Mouse (Mus musculus) forebrain, embryonic 11.5 days (tissue): ENCODE measurements around the gene Gp1ba. TPM values are rescaled to one million over a fixed set of nuclear protein-coding genes. Genes with fewer than 3 reads are reported as not detected.
A peak's percentile ranks its signal among the peaks of the same experiment; 100 is the strongest.

ENCODE experiments used
- ATAC-seq: fragments of 200-750 bp; cut with Nextera tagmentation; replicated peaks from 2 replicates; pipeline ENCODE4 v1.8.0; 2017; ENCODE audit warnings: moderate TSS enrichment; ENCODE audit not compliant: low FRiP score
- DNase-seq: peaks from one replicate; pipeline ENCODE4 v3.0.0-alpha.2; 2017; ENCODE audit warnings: low spot score
- H3K27ac ChIP-seq: fragments of 300-500 bp; sonication (generic); 2 replicates; pipeline ENCODE4 v1.5.1; 2014; ENCODE audit warnings: low read depth, low read length
- H3K27me3 ChIP-seq: fragments of 300-500 bp; sonication (generic); 2 replicates; pipeline ENCODE4 v1.6.1; 2014; ENCODE audit warnings: mild to moderate bottlenecking, low read length, mixed read lengths; ENCODE audit not compliant: control insufficient read depth, insufficient read depth
- H3K36me3 ChIP-seq: fragments of 300-500 bp; sonication (generic); 2 replicates; pipeline ENCODE4 v1.6.1; 2014; ENCODE audit warnings: mild to moderate bottlenecking, low read length, moderate library complexity, mixed read lengths; ENCODE audit not compliant: control insufficient read depth, insufficient read depth
- H3K4me1 ChIP-seq: fragments of 300-500 bp; sonication (generic); replicated peaks from 2 replicates; pipeline ENCODE4 v1.6.1; 2014; ENCODE audit warnings: low read length, mixed read lengths; ENCODE audit not compliant: control insufficient read depth, insufficient read depth
- H3K4me2 ChIP-seq: fragments of 300-500 bp; sonication (generic); 2 replicates; pipeline ENCODE4 v1.6.1; 2014; ENCODE audit warnings: low read depth, mild to moderate bottlenecking, low read length, moderate library complexity, mixed read lengths; ENCODE audit not compliant: severe bottlenecking
- H3K4me3 ChIP-seq: fragments of 300-500 bp; sonication (generic); 2 replicates; pipeline ENCODE4 v1.5.1; 2014; ENCODE audit warnings: low read depth, low read length
- H3K9ac ChIP-seq: fragments of 300-500 bp; sonication (generic); 2 replicates; pipeline ENCODE4 v1.6.1; 2014; ENCODE audit warnings: low read length
- H3K9me3 ChIP-seq: fragments of 300-500 bp; sonication (generic); 2 replicates; pipeline ENCODE4 v1.6.1; 2016; ENCODE audit warnings: low read length, mixed read lengths; ENCODE audit not compliant: control insufficient read depth
- WGBS: fragments of 180-500 bp; shearing (Covaris S2); extraction: QIAGEN DNeasy Blood & Tissue Kit; methylation state at CpG from one replicate; pipeline ENCODE4 v1.1.7; 2014; 5-methylcytosine and 5-hydroxymethylcytosine counted together
- polyA plus RNA-seq: library from polyadenylated mRNA; unstranded; fragments of >200 nt; fragmentation: Nextera tagmentation; extraction: Ambion mirVana; gene quantifications from 2 replicates; pipeline ENCODE4 v1.2.1, GENCODE M21; 2014

The Gp1ba gene
- polyA plus RNA-seq, 1 experiment from 2014 or later = 1.1 TPM

DNA sequence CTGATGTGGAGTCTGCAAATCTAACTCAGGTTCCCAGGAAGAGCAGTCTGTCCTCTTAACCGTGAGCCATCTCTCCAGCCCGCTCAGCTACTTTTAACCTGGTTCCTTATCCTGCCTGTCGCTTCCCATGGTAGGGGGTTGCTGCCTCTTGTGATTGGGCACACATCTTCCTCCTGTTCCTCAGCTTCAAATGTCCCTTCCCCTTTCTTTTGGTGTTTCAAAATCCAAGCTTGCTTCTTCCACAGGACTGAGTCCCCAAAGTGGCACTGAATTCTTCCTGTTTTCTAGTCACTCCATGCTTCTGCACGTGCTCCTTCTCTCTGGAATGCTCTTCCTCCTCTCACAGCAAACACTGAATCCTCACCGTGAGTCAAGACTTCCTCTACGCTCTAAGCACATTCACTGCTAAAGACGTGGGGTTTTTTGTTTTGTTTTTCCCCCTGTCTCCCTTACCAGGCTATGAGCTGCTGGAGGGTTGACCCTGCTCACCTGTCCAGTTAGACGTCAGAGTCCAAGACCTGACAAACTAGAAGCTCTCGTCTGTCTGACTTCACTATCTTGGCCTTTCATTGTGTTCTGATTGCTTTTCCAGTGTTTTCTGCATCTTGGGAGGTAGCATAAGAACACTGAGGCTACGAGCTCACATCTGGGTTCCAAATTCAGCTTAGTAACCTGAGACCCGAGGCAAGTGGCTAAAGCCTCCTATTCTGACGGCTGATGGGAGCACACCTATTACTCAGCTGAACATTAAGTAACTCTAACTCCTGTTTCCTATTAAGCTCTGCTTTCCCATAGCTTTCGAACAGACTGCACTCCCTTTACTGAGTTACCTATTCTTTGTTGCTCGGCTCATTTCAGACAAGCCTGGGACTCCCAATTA lies 28.6 kb downstream of the Gp1ba start:
- Histone ChIP-seq H3K4me2 (peak overlapping the region; percentile 76; the same call in 1 of the 2 replicates), H3K27me3 (no peaks in the 10 kb centered on the region), H3K4me1 (peaks cover 4% of the 10 kb centered on the region; the same call in 1 of the 2 replicates), H3K4me3 (peak overlapping the region; percentile 69), H3K36me3 (peaks cover 12% of the 10 kb centered on the region; the same call in 1 of the 2 replicates), H3K9ac (peak overlapping the region; percentile 62; the same call in 1 of the 2 replicates), H3K27ac (no peak overlapping the region), H3K9me3 (no peaks in the 10 kb centered on the region)
- WGBS = 74% methylated on average over 14 of the region's 14 CpGs
- DNase-seq (no peak), ATAC-seq (no peak)

DNA sequence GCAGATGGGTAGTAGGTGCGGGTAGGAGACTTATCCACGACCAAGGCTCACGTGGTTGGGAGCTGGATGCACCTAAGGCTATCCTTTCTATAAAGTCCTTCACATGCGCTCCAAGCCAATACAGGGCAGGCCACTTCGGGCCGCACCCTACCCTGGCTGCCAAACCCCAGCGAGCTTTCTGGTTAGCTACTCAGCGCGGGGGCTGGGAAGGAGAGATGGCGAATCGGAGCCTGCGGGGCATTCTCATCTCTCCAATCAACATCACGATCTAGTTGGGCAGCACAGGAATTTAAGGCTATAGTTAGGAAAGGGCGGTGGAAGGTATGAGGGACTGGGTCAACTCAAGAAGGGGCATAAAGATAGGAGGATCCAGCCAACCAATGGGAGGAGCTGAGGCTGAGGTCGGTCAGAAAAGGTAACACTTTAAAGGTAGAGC lies 29.4 kb downstream of the Gp1ba start:
- peak; percentile 39; the same call in 1 of the 2 replicates for ATAC-seq
- H3K4me1 ChIP-seq = peaks cover 4% of the 10 kb centered on the region; the same call in 1 of the 2 replicates
- H3K4me2 ChIP-seq = peak overlapping the region; percentile 76
- peaks cover 8% of the 10 kb centered on the region; the same call in 1 of the 2 replicates for H3K36me3 ChIP-seq
- peak overlapping the region; percentile 69 for H3K4me3 ChIP-seq
- H3K9ac ChIP-seq = peak overlapping the region; percentile 62
- H3K27ac ChIP-seq = peak overlapping the region; percentile 37; the same call in 1 of the 2 replicates
- WGBS = under 1% methylated on average over 15 of the region's 15 CpGs
- H3K9me3 ChIP-seq = no peaks in the 10 kb centered on the region
- DNase-seq = no peak
- H3K27me3 ChIP-seq = no peaks in the 10 kb centered on the region

DNA sequence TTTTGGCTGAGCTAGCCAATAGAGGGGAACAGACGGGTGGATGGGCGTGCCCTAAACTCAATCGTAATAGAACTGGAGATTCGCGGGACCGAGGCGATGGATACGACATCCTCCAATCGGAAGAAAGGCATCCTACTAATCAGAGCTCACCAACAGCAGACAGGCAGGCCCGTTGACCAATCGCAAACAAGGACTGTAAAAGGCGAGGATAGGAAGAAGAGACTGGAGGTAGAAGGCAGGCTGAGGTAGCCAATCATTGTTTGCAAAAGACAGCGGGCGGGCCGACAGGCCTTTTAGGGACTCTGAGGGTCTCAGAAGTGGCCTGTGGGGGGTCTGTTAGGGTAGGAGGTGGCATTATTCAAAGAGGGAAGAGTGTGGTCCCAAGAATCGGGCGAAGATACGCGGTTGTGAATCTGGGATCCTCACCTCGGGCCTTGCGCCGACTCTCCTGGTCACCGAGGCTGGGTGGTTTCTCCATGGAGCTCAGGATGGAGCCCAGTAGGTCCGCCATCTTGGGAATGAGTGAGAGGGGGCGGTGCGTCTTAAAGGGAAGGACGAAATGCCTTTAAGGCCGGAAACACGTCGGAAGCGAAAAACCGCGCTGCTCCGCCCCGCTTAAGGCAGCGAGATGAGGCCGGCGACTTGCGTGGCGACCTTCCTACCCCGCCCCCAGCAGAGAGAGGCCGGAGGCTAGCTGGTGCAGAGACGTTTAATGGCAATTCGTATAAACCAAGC lies 30.0 kb downstream of the Gp1ba start, which contains the start of gene Spag7:
Spag7 (minus strand) TSS at position 646 of the 735 bp plus-strand sequence.
- ATAC-seq (peak; percentile 95), DNase-seq (peak; percentile 95)
- H3K4me2 ChIP-seq = peak within 1 kb of the TSS; percentile 94
- peaks cover 8% of the 10 kb centered on the region; the same call in 1 of the 2 replicates for H3K36me3 ChIP-seq
- H3K4me1 ChIP-seq = peaks cover 4% of the 10 kb centered on the region; the same call in 1 of the 2 replicates
- H3K9ac ChIP-seq = peak within 1 kb of the TSS; percentile 81
- whole genome bisulfite sequencing = under 1% methylated on average over 44 of the region's 44 CpGs
- no peaks in the 10 kb centered on the region for H3K27me3 ChIP-seq
- H3K9me3 ChIP-seq = no peaks in the 10 kb centered on the region
- peak within 1 kb of the TSS; percentile 69 for H3K4me3 ChIP-seq
- peak within 1 kb of the TSS; percentile 93 for H3K27ac ChIP-seq

- H3K4me1 ChIP-seq = peaks cover 4% of the 10 kb centered on the region; the same call in 1 of the 2 replicates
- no peaks in the 10 kb centered on the region for H3K9me3 ChIP-seq
- no peaks in the 10 kb centered on the region for H3K27me3 ChIP-seq
- peaks cover 1% of the 10 kb centered on the region; the same call in 1 of the 2 replicates for H3K36me3 ChIP-seq
- ATAC-seq (peak; percentile 42), DNase-seq (peak; percentile 87)
- H3K27ac ChIP-seq = peak overlapping the region; percentile 93
- H3K4me3 ChIP-seq = peak overlapping the region; percentile 69
- under 1% methylated on average over 31 of the region's 31 CpGs for WGBS
- H3K4me2 ChIP-seq = peak overlapping the region; percentile 94
- H3K9ac ChIP-seq = peak overlapping the region; percentile 81
Observed at GRCm38 (mm10) chr11:70669582-70670345, 30.8 kb downstream of the Gp1ba start.

- no peaks in the 10 kb centered on the region for H3K36me3 ChIP-seq
- WGBS = 50% methylated on average over 14 of the region's 14 CpGs
- no peaks in the 10 kb centered on the region for H3K9me3 ChIP-seq
- H3K4me3 ChIP-seq = peak overlapping the region; percentile 69
- peak overlapping the region; percentile 81 for H3K9ac ChIP-seq
- ATAC-seq = no peak
- no peaks in the 10 kb centered on the region for H3K27me3 ChIP-seq
- peak overlapping the region; percentile 94 for H3K4me2 ChIP-seq
- no peak for DNase-seq
- H3K4me1 ChIP-seq = peaks cover 4% of the 10 kb centered on the region; the same call in 1 of the 2 replicates
- H3K27ac ChIP-seq = peak overlapping the region; percentile 93; the same call in 1 of the 2 replicates
Observed at GRCm38 (mm10) chr11:70670483-70670882, 31.6 kb downstream of the Gp1ba start.

GRCm38 (mm10) chr11:70671333-70672047 lies 32.6 kb downstream of the Gp1ba start:
- H3K4me2 ChIP-seq = no peak overlapping the region
- no peak overlapping the region for H3K27ac ChIP-seq
- no peaks in the 10 kb centered on the region for H3K27me3 ChIP-seq
- H3K9me3 ChIP-seq = no peaks in the 10 kb centered on the region
- DNase-seq (peak; percentile 49), ATAC-seq (no peak)
- H3K4me3 ChIP-seq = no peak overlapping the region
- H3K9ac ChIP-seq = no peak overlapping the region
- H3K4me1 ChIP-seq = peaks cover 4% of the 10 kb centered on the region; the same call in 1 of the 2 replicates
- WGBS = 80% methylated on average over 16 of the region's 16 CpGs
- H3K36me3 ChIP-seq = no peaks in the 10 kb centered on the region; the same call in 1 of the 2 replicates

DNA sequence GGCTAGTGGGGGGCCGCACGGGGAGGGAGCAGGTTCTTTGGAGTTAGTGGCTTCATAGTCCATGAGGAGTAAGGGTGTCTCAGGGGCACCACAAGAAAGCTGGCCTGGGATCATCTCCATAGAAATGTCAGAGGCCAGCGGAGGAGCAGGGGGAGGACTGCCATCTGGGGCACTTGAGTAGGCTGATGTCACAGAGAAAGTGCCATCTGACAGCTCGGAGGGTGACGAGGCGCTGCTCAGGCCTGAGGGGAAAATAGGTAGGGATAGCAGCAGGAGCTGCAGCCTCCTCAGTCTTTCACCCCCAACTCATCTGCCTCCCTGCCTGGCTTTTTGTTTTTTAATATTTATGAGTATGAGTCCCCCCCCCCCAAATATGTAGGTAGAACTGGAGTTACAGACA lies 35.1 kb downstream of the Gp1ba start:
- peak; percentile 49 for DNase-seq
- Histone ChIP-seq H3K9me3 (no peaks in the 10 kb centered on the region), H3K4me2 (no peak overlapping the region), H3K27ac (no peak overlapping the region), H3K27me3 (no peaks in the 10 kb centered on the region), H3K9ac (no peak overlapping the region), H3K36me3 (no peaks in the 10 kb centered on the region; the same call in 1 of the 2 replicates), H3K4me3 (no peak overlapping the region), H3K4me1 (peaks cover 4% of the 10 kb centered on the region; the same call in 1 of the 2 replicates)
- ATAC-seq = no peak
- WGBS = 60% methylated on average over 6 of the region's 6 CpGs
